Mouse (Mus musculus): ENCODE data around the gene Plcb4. TPM values are rescaled to one million over a fixed set of nuclear protein-coding genes. Genes with fewer than 3 reads are reported as not detected.

Plcb4 gene
- total RNA-seq, 1 experiment = 24.0 TPM

GRCm38 (mm10) chr2:135724489-135724888, 65.7 kb downstream of the Plcb4 start:
- H3K4me1 ChIP-seq (ENCODE audit: control insufficient read depth in 2 of 2, insufficient read depth in 2 of 2, low read length in 2 of 2, poor library complexity in 1 of 2) = peaks cover 0 to 3% of the 10 kb centered on the region in 2 experiments; a peak in 1 of 4 replicates
- H3K27ac ChIP-seq (ENCODE audit: insufficient read depth, low read depth, low read length, poor library complexity, severe bottlenecking) = no peak overlapping the region
- H3K4me3 ChIP-seq (ENCODE audit: insufficient read depth in 1 of 2, low read depth in 1 of 2, low read length in 2 of 2, poor library complexity in 1 of 2, severe bottlenecking in 1 of 2) = no peak overlapping the region
- in situ Hi-C loops (cut with MboI; ENCODE audit: low sequenced_read_pairs in 2 of 2, unreplicated experiment in 2 of 2) = no loop called here
- no peaks in the 10 kb centered on the region for H3K36me3 ChIP-seq (ENCODE audit: control insufficient read depth, insufficient read depth, low read length, poor library complexity, severe bottlenecking)
- no peak overlapping the region for H3K9ac ChIP-seq (ENCODE audit: insufficient read depth, low read depth, low read length, poor library complexity, severe bottlenecking)
- TF ChIP-seq ZC3H11A (IDR thresholded peaks at IDR 0.05; ENCODE audit: borderline replicate concordance, low read depth, low read length) = no peak
- TF ChIP-seq MAFK (IDR thresholded peaks at IDR 0.05; ENCODE audit: insufficient read depth, low read depth, low read length) = no peak
- no peak for TF ChIP-seq CHD2 (IDR thresholded peaks at IDR 0.05; ENCODE audit: low read depth, low read length)
- no peaks in the 10 kb centered on the region for H3K9me3 ChIP-seq (ENCODE audit: control insufficient read depth, insufficient read depth, low read depth, low read length)
- DNase-seq (ENCODE audit: low read depth, low spot score) = no peak

- no peak overlapping the region for H3K4me3 ChIP-seq (ENCODE audit: insufficient read depth in 1 of 2, low read depth in 1 of 2, low read length in 2 of 2, poor library complexity in 1 of 2, severe bottlenecking in 1 of 2)
- H3K4me1 ChIP-seq (ENCODE audit: control insufficient read depth in 2 of 2, insufficient read depth in 2 of 2, low read length in 2 of 2, poor library complexity in 1 of 2) = peaks cover 0 to 3% of the 10 kb centered on the region in 2 experiments; a peak in 1 of 4 replicates
- no peak overlapping the region for H3K9ac ChIP-seq (ENCODE audit: insufficient read depth, low read depth, low read length, poor library complexity, severe bottlenecking)
- in situ Hi-C loops (cut with MboI; ENCODE audit: low sequenced_read_pairs in 2 of 2, unreplicated experiment in 2 of 2) = no loop called here
- no peaks in the 10 kb centered on the region for H3K9me3 ChIP-seq (ENCODE audit: control insufficient read depth, insufficient read depth, low read depth, low read length)
- no peak for DNase-seq (ENCODE audit: low read depth, low spot score)
- H3K27ac ChIP-seq (ENCODE audit: insufficient read depth, low read depth, low read length, poor library complexity, severe bottlenecking) = no peak overlapping the region
- TF ChIP-seq CHD2 (IDR thresholded peaks at IDR 0.05; ENCODE audit: low read depth, low read length) (no peak), ZC3H11A (IDR thresholded peaks at IDR 0.05; ENCODE audit: borderline replicate concordance, low read depth, low read length) (no peak), ZNF384 (IDR thresholded peaks at IDR 0.05; ENCODE audit: low read depth, low read length) (no peak), HCFC1 (IDR thresholded peaks at IDR 0.05; ENCODE audit: borderline replicate concordance, insufficient read depth, low read length) (no peak), MAFK (IDR thresholded peaks at IDR 0.05; ENCODE audit: insufficient read depth, low read depth, low read length) (no peak)
- H3K36me3 ChIP-seq (ENCODE audit: control insufficient read depth, insufficient read depth, low read length, poor library complexity, severe bottlenecking) = no peaks in the 10 kb centered on the region
These were observed 66.6 kb downstream of the Plcb4 start for GRCm38 (mm10) chr2:135725362-135725761.

- in situ Hi-C loops (cut with MboI; ENCODE audit: low sequenced_read_pairs in 2 of 2, unreplicated experiment in 2 of 2) = no loop called here
- TF ChIP-seq ZNF384 (IDR thresholded peaks at IDR 0.05; ENCODE audit: low read depth, low read length) (no peak), MAFK (IDR thresholded peaks at IDR 0.05; ENCODE audit: insufficient read depth, low read depth, low read length) (no peak), CHD2 (IDR thresholded peaks at IDR 0.05; ENCODE audit: low read depth, low read length) (no peak)
- DNase-seq (ENCODE audit: low read depth, low spot score) = no peak
- no peaks in the 10 kb centered on the region for H3K9me3 ChIP-seq (ENCODE audit: control insufficient read depth, insufficient read depth, low read depth, low read length)
- H3K27ac ChIP-seq (ENCODE audit: insufficient read depth, low read depth, low read length, poor library complexity, severe bottlenecking) = no peak overlapping the region
- no peaks in the 10 kb centered on the region for H3K36me3 ChIP-seq (ENCODE audit: control insufficient read depth, insufficient read depth, low read length, poor library complexity, severe bottlenecking)
- peaks cover 0 to 8% of the 10 kb centered on the region in 2 experiments; a peak in 3 of 4 replicates for H3K4me1 ChIP-seq (ENCODE audit: control insufficient read depth in 2 of 2, insufficient read depth in 2 of 2, low read length in 2 of 2, poor library complexity in 1 of 2)
- H3K4me3 ChIP-seq (ENCODE audit: insufficient read depth in 1 of 2, low read depth in 1 of 2, low read length in 2 of 2, poor library complexity in 1 of 2, severe bottlenecking in 1 of 2) = no peak overlapping the region
- no peak overlapping the region for H3K9ac ChIP-seq (ENCODE audit: insufficient read depth, low read depth, low read length, poor library complexity, severe bottlenecking)
These were observed 68.3 kb downstream of the Plcb4 start for GRCm38 (mm10) chr2:135727088-135727487.

- no peak for TF ChIP-seq MAFK (IDR thresholded peaks at IDR 0.05; ENCODE audit: insufficient read depth, low read depth, low read length)
- no peak for TF ChIP-seq HCFC1 (IDR thresholded peaks at IDR 0.05; ENCODE audit: borderline replicate concordance, insufficient read depth, low read length)
- no peak for TF ChIP-seq ZNF384 (IDR thresholded peaks at IDR 0.05; ENCODE audit: low read depth, low read length)
- TF ChIP-seq CHD2 (IDR thresholded peaks at IDR 0.05; ENCODE audit: low read depth, low read length) = no peak
- no peak for TF ChIP-seq ZC3H11A (IDR thresholded peaks at IDR 0.05; ENCODE audit: borderline replicate concordance, low read depth, low read length)
- Histone ChIP-seq H3K4me3 (ENCODE audit: insufficient read depth in 1 of 2, low read depth in 1 of 2, low read length in 2 of 2, poor library complexity in 1 of 2, severe bottlenecking in 1 of 2) (no peak overlapping the region), H3K4me1 (ENCODE audit: control insufficient read depth in 2 of 2, insufficient read depth in 2 of 2, low read length in 2 of 2, poor library complexity in 1 of 2) (peaks cover 0 to 5% of the 10 kb centered on the region in 2 experiments; a peak in 3 of 4 replicates), H3K27ac (ENCODE audit: insufficient read depth, low read depth, low read length, poor library complexity, severe bottlenecking) (no peak overlapping the region), H3K36me3 (ENCODE audit: control insufficient read depth, insufficient read depth, low read length, poor library complexity, severe bottlenecking) (no peaks in the 10 kb centered on the region), H3K9ac (ENCODE audit: insufficient read depth, low read depth, low read length, poor library complexity, severe bottlenecking) (no peak overlapping the region), H3K9me3 (ENCODE audit: control insufficient read depth, insufficient read depth, low read depth, low read length) (no peaks in the 10 kb centered on the region)
- in situ Hi-C loops (cut with MboI; ENCODE audit: low sequenced_read_pairs in 2 of 2, unreplicated experiment in 2 of 2) = no loop called here
- DNase-seq (ENCODE audit: low read depth, low spot score) = no peak
These were observed 69.1 kb downstream of the Plcb4 start for GRCm38 (mm10) chr2:135727925-135728324.

GRCm38 (mm10) chr2:135731591-135731990, 72.8 kb downstream of the Plcb4 start:
- no peak overlapping the region for H3K27ac ChIP-seq (ENCODE audit: insufficient read depth, low read depth, low read length, poor library complexity, severe bottlenecking)
- in situ Hi-C loops (cut with MboI; ENCODE audit: low sequenced_read_pairs in 2 of 2, unreplicated experiment in 2 of 2) = no loop called here

More at GRCm38 (mm10) chr2:135731591-135731990, 72.8 kb downstream of the Plcb4 start:
- no peak for TF ChIP-seq CHD2 (IDR thresholded peaks at IDR 0.05; ENCODE audit: low read depth, low read length)
- peak; percentile 31; the same call in 1 of the 2 replicates for TF ChIP-seq ZNF384 (IDR thresholded peaks at IDR 0.05; ENCODE audit: low read depth, low read length)
- H3K4me1 ChIP-seq (ENCODE audit: control insufficient read depth in 2 of 2, insufficient read depth in 2 of 2, low read length in 2 of 2, poor library complexity in 1 of 2) = peaks cover 0 to 10% of the 10 kb centered on the region in 2 experiments; a peak in 3 of 4 replicates
- H3K4me3 ChIP-seq (ENCODE audit: insufficient read depth in 1 of 2, low read depth in 1 of 2, low read length in 2 of 2, poor library complexity in 1 of 2, severe bottlenecking in 1 of 2) = no peak overlapping the region
- no peak overlapping the region for H3K9ac ChIP-seq (ENCODE audit: insufficient read depth, low read depth, low read length, poor library complexity, severe bottlenecking)
- no peaks in the 10 kb centered on the region for H3K36me3 ChIP-seq (ENCODE audit: control insufficient read depth, insufficient read depth, low read length, poor library complexity, severe bottlenecking)
- no peaks in the 10 kb centered on the region for H3K9me3 ChIP-seq (ENCODE audit: control insufficient read depth, insufficient read depth, low read depth, low read length)
- DNase-seq (ENCODE audit: low read depth, low spot score) = peak; percentile 17
